In the genomic region with DNA sequence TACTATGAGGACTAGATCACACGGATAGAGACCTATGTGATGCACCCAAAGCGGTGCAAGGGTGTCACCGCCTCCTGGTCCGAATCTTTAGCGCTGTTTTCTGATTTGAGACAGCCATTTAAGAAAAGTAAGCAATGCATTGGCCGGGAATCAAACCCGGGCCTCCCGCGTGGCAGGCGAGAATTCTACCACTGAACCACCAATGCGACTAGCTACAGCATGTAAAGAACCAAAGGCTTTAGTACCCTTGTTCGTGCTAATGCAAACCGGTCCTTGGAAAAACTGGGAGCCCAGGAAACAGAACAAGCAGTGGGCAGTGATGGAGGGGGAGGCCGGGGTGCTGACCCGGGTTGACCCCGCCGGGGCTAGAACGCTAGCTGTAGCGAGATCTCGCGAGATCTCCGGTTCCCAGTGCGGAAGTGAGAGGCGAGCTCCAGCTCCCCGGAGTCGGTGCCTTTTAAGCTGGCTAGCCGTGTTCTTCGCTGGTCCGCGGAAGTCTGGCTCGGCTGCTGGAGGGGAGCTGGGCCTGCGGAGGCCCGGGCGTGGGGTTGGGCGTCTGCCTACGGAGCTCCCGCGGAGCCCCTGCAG, we compare ENCODE assay signal across 8 mouse cellular contexts. TPM values are rescaled to one million over a fixed set of nuclear protein-coding genes. Genes with fewer than 3 reads are reported as not detected.
A peak's percentile ranks its signal among the peaks of the same experiment; 100 is the strongest.
DNase-seq lines count a peak whose midpoint lies in the region; ATAC-seq and TF ChIP-seq lines count a peak whose summit lies in the region.

No protein-coding gene starts in this region.

- peak overlapping the region; percentile 72 for H3K4me3 ChIP-seq in G1E (ENCODE audit: low read depth, low read length)
- H3K4me3 ChIP-seq in cerebellum, adult 2 months (replicated peaks; ENCODE audit: insufficient read depth, low read depth, low read length), result peak overlapping the region; percentile 66
- peak overlapping the region; percentile 63 for H3K4me3 ChIP-seq in forebrain, postnatal 0 days (ENCODE audit: low read depth, low read length)
- peak overlapping the region; percentile 69 for H3K4me3 ChIP-seq in layer of hippocampus, adult 2 months
- H3K4me3 ChIP-seq in lung, adult 2 months (replicated peaks; ENCODE audit: extremely low read depth, low read depth, low read length), result peak overlapping the region; percentile 82
- peak overlapping the region; percentile 68 for H3K4me3 ChIP-seq in neural tube, embryonic 15.5 days (replicated peaks)

- peak overlapping the region; percentile 93 for H3K9ac ChIP-seq in forebrain, postnatal 0 days
- H3K9ac ChIP-seq in neural tube, embryonic 15.5 days (replicated peaks), result peak overlapping the region; percentile 83

- 2% methylated on average over 38 of the region's 38 CpGs for WGBS in cerebellum, adult 2 months
- 4% methylated on average over 38 of the region's 38 CpGs for WGBS in forebrain, postnatal 0 days
- WGBS in lung, adult 2 months, result 3% methylated on average over 38 of the region's 38 CpGs
- 4% methylated on average over 38 of the region's 38 CpGs for WGBS in neural tube, embryonic 15.5 days

- ATAC-seq in G1E (ENCODE audit: extremely low read depth, insufficient number of reproducible peaks, low FRiP score, poor library complexity, severe bottlenecking), result peak; percentile 84
- peak; percentile 92 for ATAC-seq in forebrain, postnatal 0 days
- ATAC-seq in neural tube, embryonic 15.5 days (ENCODE audit: low FRiP score), result peak; percentile 88

- DNase-seq in G1E (ENCODE audit: low spot score), result peak; percentile 91
- peak; percentile 90 to 92 for DNase-seq in cerebellum, adult 2 months
- peak; percentile 93 for DNase-seq in forebrain, postnatal 0 days
- peak; percentile 94 for DNase-seq in heart, postnatal 4 days
- DNase-seq in layer of hippocampus, adult 2 months (ENCODE audit: low spot score in 2 of 2), result peak; percentile 88 to 89
- peak; percentile 86 for DNase-seq in lung, adult 2 months
- peak; percentile 95 for DNase-seq in testis, postnatal 10 days (ENCODE audit: low spot score)

- TF ChIP-seq CTCF in G1E (IDR thresholded peaks at IDR 0.05; ENCODE audit: low read depth, low read length), result no peak
- no peak for TF ChIP-seq CTCF in cerebellum, adult 2 months (IDR thresholded peaks at IDR 0.05; ENCODE audit: borderline replicate concordance, insufficient read depth, low read depth, low read length)
- TF ChIP-seq CTCF in forebrain, postnatal 0 days (IDR thresholded peaks at IDR 0.05; ENCODE audit: low read depth), result no peak
- TF ChIP-seq CTCF in layer of hippocampus, adult 2 months (conservative IDR thresholded peaks at IDR 0.05), result no peak
- TF ChIP-seq CTCF in lung, adult 2 months (IDR thresholded peaks at IDR 0.05; ENCODE audit: insufficient read depth, low read length), result no peak

- H3K4me1 ChIP-seq in G1E (ENCODE audit: insufficient read depth, low read depth, low read length), result peaks cover 11% of the 10 kb centered on the region
- no peaks in the 10 kb centered on the region for H3K4me1 ChIP-seq in cerebellum, adult 2 months (ENCODE audit: control insufficient read depth, insufficient read depth, low read length)
- no peaks in the 10 kb centered on the region for H3K4me1 ChIP-seq in forebrain, postnatal 0 days (ENCODE audit: insufficient read depth)
- peaks cover 5% of the 10 kb centered on the region for H3K4me1 ChIP-seq in lung, adult 2 months (ENCODE audit: control insufficient read depth, insufficient read depth, low read length)
- H3K4me1 ChIP-seq in neural tube, embryonic 15.5 days, result peaks cover 20% of the 10 kb centered on the region

- peaks cover 3% of the 10 kb centered on the region for H3K36me3 ChIP-seq in G1E (replicated peaks)
- H3K36me3 ChIP-seq in forebrain, postnatal 0 days (ENCODE audit: insufficient read depth), result no peaks in the 10 kb centered on the region
- no peaks in the 10 kb centered on the region for H3K36me3 ChIP-seq in neural tube, embryonic 15.5 days

- 0 out of 2 replicates have a peak, but pooled peaks cover 4% of the 10 kb centered on the region for H3K27me3 ChIP-seq in G1E (ENCODE audit: insufficient read depth, low read length)
- H3K27me3 ChIP-seq in cerebellum, adult 2 months (ENCODE audit: control insufficient read depth, insufficient read depth, low read length), result no peaks in the 10 kb centered on the region
- no peaks in the 10 kb centered on the region for H3K27me3 ChIP-seq in forebrain, postnatal 0 days (ENCODE audit: insufficient read depth, low read length)
- no peaks in the 10 kb centered on the region for H3K27me3 ChIP-seq in neural tube, embryonic 15.5 days (replicated peaks)

- TF ChIP-seq POLR2A in cerebellum, adult 2 months (IDR thresholded peaks at IDR 0.05; ENCODE audit: borderline replicate concordance, insufficient read depth, low read length), result peak; percentile 85; the same call in 1 of the 2 replicates
- TF ChIP-seq POLR2A in lung, adult 2 months (IDR thresholded peaks at IDR 0.05; ENCODE audit: borderline replicate concordance, extremely low read depth, low read depth, low read length), result peak; percentile 88; the same call in 1 of the 2 replicates

- peak overlapping the region; percentile 69 for H3K4me2 ChIP-seq in forebrain, postnatal 0 days (ENCODE audit: low read depth)
- H3K4me2 ChIP-seq in neural tube, embryonic 15.5 days, result peak overlapping the region; percentile 63

- no peaks in the 10 kb centered on the region for H3K9me3 ChIP-seq in G1E (replicated peaks)
- no peaks in the 10 kb centered on the region for H3K9me3 ChIP-seq in forebrain, postnatal 0 days (ENCODE audit: low read length)
- no peaks in the 10 kb centered on the region for H3K9me3 ChIP-seq in neural tube, embryonic 15.5 days (replicated peaks)

- H3K27ac ChIP-seq in cerebellum, adult 2 months (ENCODE audit: insufficient read depth, low read length), result peak overlapping the region; percentile 58
- peak overlapping the region; percentile 92 for H3K27ac ChIP-seq in forebrain, postnatal 0 days (ENCODE audit: low read depth, low read length)
- H3K27ac ChIP-seq in layer of hippocampus, adult 2 months, result peak overlapping the region; percentile 97
- H3K27ac ChIP-seq in neural tube, embryonic 15.5 days (replicated peaks), result peak overlapping the region; percentile 92

RNA-seq across cellular contexts. Expression of gene Wnt10a, which starts 25.4 kb away (rescaled TPM):
- not detected in 2 replicates for total RNA-seq in G1E (2014; fragmentation: Nextera tagmentation)
- total RNA-seq in G1E (2017), result 0.05 and 0.06 TPM in 2 replicates
- not detected in 2 replicates for polyA plus RNA-seq in G1E (2012)
- polyA plus RNA-seq in cerebellum, adult 2 months (2012; rRNA removed), result 0.36 and 0.59 TPM in 2 replicates
- total RNA-seq in forebrain, postnatal 0 days (2014; rRNA removed), result 0.15 and 0.19 TPM in 2 replicates
- 0.21 and 0.23 TPM in 2 replicates for polyA plus RNA-seq in forebrain, postnatal 0 days (2015; fragmentation: Nextera tagmentation; extraction: Ambion mirVana)
- not detected for total RNA-seq in heart, postnatal 4 days (2021)
- total RNA-seq in layer of hippocampus, adult 2 months (2021), result 1 to 10 TPM; 2.5 to 3.3 TPM
- 0.08 and 2.6 TPM in 2 replicates for polyA plus RNA-seq in lung, adult 2 months (2012; rRNA removed)
- polyA plus RNA-seq in neural tube, embryonic 15.5 days (2015; fragmentation: Nextera tagmentation; extraction: Ambion mirVana), result 0.09 and 0.20 TPM in 2 replicates

RNA-seq across cellular contexts. Expression of gene Cdk5r2, which starts 38.0 kb away (rescaled TPM):
- total RNA-seq in G1E (2014; fragmentation: Nextera tagmentation) (not detected in 2 replicates), G1E (2017) (0.06 TPM in 1 of 2 replicates, not detected in the other)
- not detected in 2 replicates for polyA plus RNA-seq in G1E (2012)
- polyA plus RNA-seq in cerebellum, adult 2 months (2012; rRNA removed), result 83.2 and 85.2 TPM in 2 replicates
- total RNA-seq in forebrain, postnatal 0 days (2014; rRNA removed), result 24.2 and 27.2 TPM in 2 replicates
- 9.7 and 10.0 TPM in 2 replicates for polyA plus RNA-seq in forebrain, postnatal 0 days (2015; fragmentation: Nextera tagmentation; extraction: Ambion mirVana)
- total RNA-seq in heart, postnatal 4 days (2021), result not detected
- 100 to 1,000 TPM; 193 to 196 TPM for total RNA-seq in layer of hippocampus, adult 2 months (2021)
- polyA plus RNA-seq in lung, adult 2 months (2012; rRNA removed), result 0.08 and 0.09 TPM in 2 replicates
- 10.0 and 11.6 TPM in 2 replicates for polyA plus RNA-seq in neural tube, embryonic 15.5 days (2015; fragmentation: Nextera tagmentation; extraction: Ambion mirVana)

RNA-seq across cellular contexts. Expression of gene Wnt6, which starts 45.0 kb away (rescaled TPM):
- not detected in 2 replicates for total RNA-seq in G1E (2014; fragmentation: Nextera tagmentation)
- total RNA-seq in G1E (2017), result 0.17 TPM in 1 of 2 replicates, not detected in the other
- polyA plus RNA-seq in G1E (2012), result not detected in 2 replicates
- 3.6 and 4.0 TPM in 2 replicates for polyA plus RNA-seq in cerebellum, adult 2 months (2012; rRNA removed)
- total RNA-seq in forebrain, postnatal 0 days (2014; rRNA removed), result 6.1 and 7.2 TPM in 2 replicates
- 3.8 and 4.6 TPM in 2 replicates for polyA plus RNA-seq in forebrain, postnatal 0 days (2015; fragmentation: Nextera tagmentation; extraction: Ambion mirVana)
- under 1 TPM; 0.12 to 0.20 TPM for total RNA-seq in heart, postnatal 4 days (2021)
- total RNA-seq in layer of hippocampus, adult 2 months (2021), result 1 to 10 TPM in 1 of 2 experiments, under 1 TPM in 1; 0.79 to 1.1 TPM
- 0.55 and 0.65 TPM in 2 replicates for polyA plus RNA-seq in lung, adult 2 months (2012; rRNA removed)
- polyA plus RNA-seq in neural tube, embryonic 15.5 days (2015; fragmentation: Nextera tagmentation; extraction: Ambion mirVana), result 5.7 and 6.4 TPM in 2 replicates

Comparison
In these comparisons a context has a peak if more than half of its experiments do, and no peak if none do; other contexts are left out.
1. Peak in every context shown above with its lines: DNase-seq, ATAC-seq, H3K4me3 ChIP-seq and H3K27ac ChIP-seq.